Mouse (Mus musculus) ovary, postnatal 36 days (tissue): Measurements from ENCODE around the gene Robo2.

Experiments
- DNase-seq: peaks from one replicate; pipeline ENCODE4 v3.0.0; 2022; ENCODE audit warnings: low spot score, mixed read lengths

Gene Robo2

GRCm38 (mm10) chr16:74411481-74412251 is at the start of gene Robo2:
Gene Robo2, minus strand, starts transcription at chr16:74411825.
- peak; percentile 65 for DNase-seq

- no peak for DNase-seq
Measured at GRCm38 (mm10) chr16:74458138-74458537, 46.5 kb upstream of the Robo2 start.

- no peak for DNase-seq
Measured at GRCm38 (mm10) chr16:74457736-74458135, 46.1 kb upstream of the Robo2 start.

- no peak for DNase-seq
Measured at GRCm38 (mm10) chr16:74456808-74457470, 45.3 kb upstream of the Robo2 start.

GRCm38 (mm10) chr16:74455179-74455578 is 43.6 kb upstream of the Robo2 start:
- no peak for DNase-seq

- DNase-seq: no peak
Measured at GRCm38 (mm10) chr16:74448025-74448424, 36.4 kb upstream of the Robo2 start.

GRCm38 (mm10) chr16:74427071-74427470 is 15.4 kb upstream of the Robo2 start:
- no peak for DNase-seq

- DNase-seq: no peak
Measured at GRCm38 (mm10) chr16:74420324-74420723, 8.7 kb upstream of the Robo2 start.

GRCm38 (mm10) chr16:74412471-74413291 is 1.1 kb upstream of the Robo2 start:
- DNase-seq: peak; percentile 35

- DNase-seq: no peak
Measured at GRCm38 (mm10) chr16:74411021-74411420, 604 bp downstream of the Robo2 start.

- no peak for DNase-seq
Measured at GRCm38 (mm10) chr16:74410125-74410524, 1.5 kb downstream of the Robo2 start.

GRCm38 (mm10) chr16:74409548-74409947 is 2.1 kb downstream of the Robo2 start:
- DNase-seq: no peak

- DNase-seq: no peak
Measured at GRCm38 (mm10) chr16:74408566-74408965, 3.1 kb downstream of the Robo2 start.

GRCm38 (mm10) chr16:74397291-74397690 is 14.3 kb downstream of the Robo2 start:
- DNase-seq: no peak

- DNase-seq: no peak
Measured at GRCm38 (mm10) chr16:74395678-74396077, 15.9 kb downstream of the Robo2 start.

- no peak for DNase-seq
Measured at GRCm38 (mm10) chr16:74379458-74379857, 32.2 kb downstream of the Robo2 start.

GRCm38 (mm10) chr16:74375342-74375940 is 36.2 kb downstream of the Robo2 start:
- DNase-seq: no peak

GRCm38 (mm10) chr16:74374540-74374939 is 37.1 kb downstream of the Robo2 start:
- no peak for DNase-seq

GRCm38 (mm10) chr16:74373407-74373806 is 38.2 kb downstream of the Robo2 start:
- no peak for DNase-seq

GRCm38 (mm10) chr16:74372876-74373275 is 38.7 kb downstream of the Robo2 start:
- DNase-seq: no peak

- DNase-seq: no peak
Measured at GRCm38 (mm10) chr16:74348437-74348836, 63.2 kb downstream of the Robo2 start.

- DNase-seq: no peak
Measured at GRCm38 (mm10) chr16:74338969-74339630, 72.5 kb downstream of the Robo2 start.
